Mouse (Mus musculus) E14TG2a.4 (cell line): ENCODE data around the gene Pdzd2.

ENCODE experiments used
- CTCF ChIP-seq: conservative IDR thresholded peaks from 2 replicates; pipeline ENCODE4 v1.5.1; 2014; ENCODE audit warnings: low read length
- POU5F1 ChIP-seq: IDR thresholded peaks from 2 replicates; pipeline ENCODE4 v1.6.1; 2014; ENCODE audit warnings: low read length, borderline replicate concordance

GRCm38 (mm10) chr15:12728381-12728780 is 11.3 kb downstream of the Pdzd2 start:
- TF ChIP-seq CTCF = no peak
- TF ChIP-seq POU5F1 = no peak
